Mouse (Mus musculus) small intestine, adult 2 months (tissue): ENCODE results near the gene Mphosph9. TPM values are rescaled to one million over a fixed set of nuclear protein-coding genes. Genes with fewer than 3 reads are reported as not detected.

Source experiments
- H3K27ac ChIP-seq: fragments of 200-500 bp; 2 replicates; pipeline ENCODE4 v1.5.1; 2012; ENCODE audit warnings: low read depth, low read length, control low read depth, inconsistent platforms; ENCODE audit not compliant: insufficient read depth
- H3K27me3 ChIP-seq: fragments of 200-500 bp; 2 replicates; pipeline ENCODE4 v1.6.1; 2012; ENCODE audit warnings: mild to moderate bottlenecking, moderate library complexity, low read length, inconsistent platforms; ENCODE audit not compliant: control insufficient read depth, insufficient read depth
- H3K36me3 ChIP-seq: fragments of 200-500 bp; 2 replicates; pipeline ENCODE4 v1.6.1; 2012; ENCODE audit warnings: mild to moderate bottlenecking, low read length, control low read depth, inconsistent platforms; ENCODE audit not compliant: control insufficient read depth, insufficient read depth
- H3K4me1 ChIP-seq: fragments of 200-500 bp; 2 replicates; pipeline ENCODE4 v1.6.1; 2012; ENCODE audit warnings: low read length, inconsistent platforms, mixed read lengths; ENCODE audit not compliant: control insufficient read depth, insufficient read depth, insufficient read length
- H3K4me3 ChIP-seq: fragments of 200-500 bp; 2 replicates; pipeline ENCODE4 v1.5.1; 2012; ENCODE audit warnings: low read depth, mild to moderate bottlenecking, control low read depth, inconsistent platforms, low read length, moderate library complexity
- CTCF ChIP-seq: fragments of 200-500 bp; IDR thresholded peaks from 2 replicates; pipeline ENCODE4 v1.5.1; 2012; ENCODE audit warnings: low read depth, mild to moderate bottlenecking, control low read depth, inconsistent platforms, low read length, moderate library complexity, mixed read lengths; ENCODE audit not compliant: insufficient replicate concordance, insufficient read length; ENCODE audit errors: extremely low read depth
- POLR2A ChIP-seq: fragments of 200-500 bp; IDR thresholded peaks from 2 replicates; pipeline ENCODE4 v1.6.1; 2012; ENCODE audit warnings: low read depth, mild to moderate bottlenecking, control low read depth, inconsistent platforms, low read length, moderate library complexity
- WGBS: fragments of 180-500 bp; shearing (Covaris S2); methylation state at CpG from one replicate; pipeline ENCODE4 v1.1.7; 2018; 5-methylcytosine and 5-hydroxymethylcytosine counted together
- polyA plus RNA-seq: library from polyadenylated mRNA; depleted of rRNA; stranded (reverse); fragments of >200 nt; gene quantifications from 2 replicates; pipeline ENCODE4 v1.2.3, GENCODE M21; 2012

Gene Mphosph9
- polyA plus RNA-seq, 1 experiment, result 1.4 TPM

DNA sequence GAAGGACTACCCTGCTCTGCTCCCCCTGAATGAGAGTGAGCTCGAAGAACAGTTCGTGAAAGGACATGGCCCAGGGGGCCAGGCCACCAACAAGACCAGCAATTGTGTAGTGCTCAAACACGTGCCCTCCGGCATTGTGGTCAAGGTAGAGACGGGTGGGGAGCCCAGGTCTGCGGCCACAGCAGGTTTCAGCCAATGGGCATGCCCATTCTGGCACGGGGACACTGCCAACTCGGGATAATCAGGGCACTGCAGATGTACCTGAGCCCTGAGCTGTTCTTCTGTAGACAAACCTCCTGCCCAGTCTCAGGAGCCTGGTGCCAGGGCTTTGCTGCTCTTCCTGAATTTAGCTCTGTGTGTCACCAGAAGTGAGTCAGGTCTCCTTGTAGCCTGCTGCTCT lies 11.0 kb upstream of the Mphosph9 start:
- Histone ChIP-seq H3K4me3 (no peak overlapping the region), H3K4me1 (peaks cover 4% of the 10 kb centered on the region; the same call in 1 of the 2 replicates), H3K27ac (no peak overlapping the region), H3K36me3 (no peaks in the 10 kb centered on the region), H3K27me3 (no peaks in the 10 kb centered on the region)
- WGBS, result 90% methylated on average over 8 of the region's 8 CpGs
- TF ChIP-seq POLR2A, result no peak
- no peak for TF ChIP-seq CTCF

- no peak overlapping the region for H3K27ac ChIP-seq
- TF ChIP-seq POLR2A (no peak), CTCF (no peak)
These were observed 10.1 kb upstream of the Mphosph9 start for GRCm38 (mm10) chr5:124337909-124338308.

GRCm38 (mm10) chr5:124337103-124337502 lies 9.3 kb upstream of the Mphosph9 start:
- Histone ChIP-seq H3K27me3 (no peaks in the 10 kb centered on the region), H3K4me3 (no peak overlapping the region), H3K36me3 (no peaks in the 10 kb centered on the region), H3K27ac (no peak overlapping the region), H3K4me1 (peaks cover 4% of the 10 kb centered on the region; the same call in 1 of the 2 replicates)
- TF ChIP-seq POLR2A (no peak), CTCF (no peak)
- 92% methylated on average over 9 of the region's 9 CpGs for WGBS

More at GRCm38 (mm10) chr5:124337909-124338308, 10.1 kb upstream of the Mphosph9 start:
- Histone ChIP-seq H3K4me1 (peaks cover 4% of the 10 kb centered on the region; the same call in 1 of the 2 replicates), H3K4me3 (no peak overlapping the region), H3K27me3 (no peaks in the 10 kb centered on the region), H3K36me3 (no peaks in the 10 kb centered on the region)
- 70% methylated on average over 9 of the region's 9 CpGs for WGBS

DNA sequence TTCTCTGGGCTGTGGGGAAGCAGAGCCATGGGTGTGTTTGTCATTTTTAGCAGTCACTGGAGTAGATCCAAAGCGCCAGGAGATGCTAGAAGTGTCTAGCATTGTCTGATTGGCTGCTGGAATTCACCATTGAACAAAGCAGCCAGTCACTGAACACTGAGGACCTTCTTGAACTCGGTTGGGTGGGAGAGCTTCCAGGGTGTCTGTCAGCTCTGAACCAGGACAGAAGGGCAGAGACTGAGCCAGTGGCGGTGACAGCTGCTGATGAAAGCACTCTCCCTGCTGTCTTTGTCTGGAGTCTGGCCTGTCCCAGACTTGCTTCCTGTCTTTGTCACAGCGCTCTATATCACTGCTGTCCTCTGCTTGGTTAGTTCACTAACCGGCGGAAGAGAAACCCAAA lies 6.6 kb upstream of the Mphosph9 start:
- Histone ChIP-seq H3K4me1 (peaks cover 4% of the 10 kb centered on the region; the same call in 1 of the 2 replicates), H3K36me3 (no peaks in the 10 kb centered on the region), H3K27me3 (no peaks in the 10 kb centered on the region), H3K4me3 (no peak overlapping the region), H3K27ac (no peak overlapping the region)
- WGBS, result 72% methylated on average over 6 of the region's 6 CpGs
- TF ChIP-seq CTCF (no peak), POLR2A (no peak)

- no peaks in the 10 kb centered on the region for H3K36me3 ChIP-seq
- H3K27me3 ChIP-seq, result no peaks in the 10 kb centered on the region
- no peaks in the 10 kb centered on the region; the same call in 1 of the 2 replicates for H3K4me1 ChIP-seq
- H3K27ac ChIP-seq, result no peak overlapping the region
- 83% methylated on average over 6 of the region's 6 CpGs for WGBS
- TF ChIP-seq CTCF (no peak), POLR2A (no peak)
- H3K4me3 ChIP-seq, result no peak overlapping the region
These were observed 2.3 kb upstream of the Mphosph9 start for GRCm38 (mm10) chr5:124330086-124330485.

- no peak for TF ChIP-seq CTCF
- no peak for TF ChIP-seq POLR2A
- H3K4me3 ChIP-seq, result peak overlapping the region; percentile 77; the same call in 1 of the 2 replicates
- 4% methylated on average over 8 of the region's 8 CpGs for WGBS
- H3K27ac ChIP-seq, result no peak overlapping the region
- no peaks in the 10 kb centered on the region for H3K27me3 ChIP-seq
- H3K4me1 ChIP-seq, result no peaks in the 10 kb centered on the region; the same call in 1 of the 2 replicates
- H3K36me3 ChIP-seq, result no peaks in the 10 kb centered on the region
These were observed 943 bp downstream of the Mphosph9 start for GRCm38 (mm10) chr5:124326829-124327228.

DNA sequence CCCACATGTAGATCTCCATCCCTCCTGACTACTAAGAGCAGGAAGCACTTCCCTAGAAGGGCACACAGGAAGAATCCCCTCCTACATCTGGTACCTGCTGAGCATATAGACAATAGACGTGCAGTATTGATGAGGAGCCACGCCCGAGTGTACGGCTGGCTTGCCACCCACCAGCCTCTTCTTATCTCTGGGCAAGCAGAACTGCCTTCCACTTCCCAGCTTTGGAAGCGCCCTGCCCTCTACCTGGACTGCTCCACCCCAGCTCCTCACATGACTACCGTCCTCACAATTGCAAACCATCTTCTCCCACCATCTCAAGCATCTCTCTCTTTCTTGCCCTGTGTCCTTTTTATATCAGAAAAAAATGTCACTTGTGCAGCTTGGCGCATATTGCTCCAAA lies 10.1 kb downstream of the Mphosph9 start:
- no peak overlapping the region for H3K27ac ChIP-seq
- no peaks in the 10 kb centered on the region for H3K27me3 ChIP-seq
- no peaks in the 10 kb centered on the region for H3K4me1 ChIP-seq
- WGBS, result 57% methylated on average over 7 of the region's 7 CpGs
- TF ChIP-seq POLR2A (no peak), CTCF (no peak)
- peaks cover 17% of the 10 kb centered on the region for H3K36me3 ChIP-seq
- no peak overlapping the region for H3K4me3 ChIP-seq
